Mouse (Mus musculus): Measurements from ENCODE around the gene Gm19935. TPM values are rescaled to one million over a fixed set of nuclear protein-coding genes. Genes with fewer than 3 reads are reported as not detected.

Gene Gm19935
- total RNA-seq, 2 experiments from 2014 or later, result 1.9 to 3.5 TPM

Small RNA genes lying within 50 kb of the gene (microRNA-seq; reads per million reads assigned to microRNA genes)
- gene Gm44382, result 0 reads per million in 2 experiments

Other genes with a start within 250 kb of the Gm19935 start
- gene Chd9, start 11.0 kb upstream of the Gm19935 start, total RNA-seq (2021), result 100 to 1,000 TPM; 169 to 181 TPM

All from layer of hippocampus, postnatal 10 days (tissue).